Mouse (Mus musculus): Measurements from ENCODE around the gene Olfr47. TPM values are rescaled to one million over a fixed set of nuclear protein-coding genes. Genes with fewer than 3 reads are reported as not detected.
"Not testable (repeated sequence)": the region's sequence is repeated elsewhere in the genome, so short reads cannot be mapped to it uniquely, and the experiment has no call there.

Olfr47 gene
- not detected in 2 replicates for polyA plus RNA-seq (2012)

DNA sequence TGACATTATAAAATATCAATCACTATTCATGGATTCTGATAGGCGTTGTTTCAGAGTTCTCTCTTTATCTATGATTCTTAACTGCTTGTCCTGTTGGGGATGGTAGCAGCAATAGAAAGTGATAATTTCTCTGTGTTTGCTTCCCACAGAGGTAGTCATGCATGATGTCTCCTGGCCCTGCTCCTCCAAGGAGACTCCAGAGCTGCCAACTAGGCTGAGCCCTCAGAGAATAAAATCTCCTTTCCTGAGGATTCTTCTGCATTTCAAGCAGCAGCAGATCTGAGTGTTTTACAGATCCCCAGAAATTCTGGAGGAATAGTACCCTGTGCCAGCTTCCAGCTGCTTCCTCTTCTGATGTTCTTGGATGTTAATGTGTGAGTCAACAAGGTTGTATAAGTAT lies at the start of gene Olfr47:
Gene Olfr47 (plus strand): TSS at position 275 of the 400 bp plus-strand sequence.
- not testable (repeated sequence) for TF ChIP-seq GATA1 (IDR thresholded peaks at IDR 0.05; ENCODE audit: low read length)

DNA sequence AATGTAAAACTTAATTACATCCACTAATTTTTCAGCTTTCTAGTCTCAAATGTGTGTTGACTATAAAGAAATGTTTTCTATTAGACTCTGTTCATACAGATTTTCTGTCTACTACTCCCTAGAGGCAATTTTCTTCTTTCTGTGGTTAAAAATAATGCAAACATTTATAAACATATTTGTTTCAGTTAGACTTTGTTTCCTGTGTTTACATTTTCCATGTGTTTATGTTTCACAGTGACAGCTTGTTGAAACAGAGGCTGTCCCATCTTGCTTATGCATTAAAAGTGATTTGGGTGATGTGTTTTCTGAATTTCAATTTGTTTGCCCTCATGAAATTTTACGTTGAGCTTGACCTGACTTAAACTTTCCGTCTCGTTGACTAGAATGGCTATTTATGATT lies 40.3 kb upstream of the Olfr47 start:
- TF ChIP-seq GATA1 (IDR thresholded peaks at IDR 0.05; ENCODE audit: low read length): no peak

DNA sequence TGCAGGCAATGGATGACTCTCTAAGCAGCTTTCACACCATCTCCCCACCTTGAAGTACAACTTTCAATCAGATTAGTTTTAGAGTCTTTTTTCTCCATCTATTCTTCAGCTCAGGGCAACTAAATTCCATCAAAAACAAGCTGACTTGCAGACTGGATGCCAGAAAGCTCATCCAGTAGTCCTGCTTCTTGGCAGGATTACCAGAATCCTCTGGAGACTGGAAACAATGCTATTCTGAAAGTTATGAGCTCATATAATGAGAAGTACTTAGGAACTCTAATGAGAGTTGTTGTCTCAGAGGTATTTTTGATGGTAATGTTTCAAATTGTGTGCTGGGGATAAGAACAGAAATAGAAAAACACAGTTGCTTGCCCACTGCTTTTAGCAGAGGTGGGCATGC lies 34.5 kb upstream of the Olfr47 start, which contains the start of gene Olfr435:
Gene Olfr435 (plus strand): TSS at position 366 of the 400 bp plus-strand sequence.
- no peak for TF ChIP-seq GATA1 (IDR thresholded peaks at IDR 0.05; ENCODE audit: low read length)

DNA sequence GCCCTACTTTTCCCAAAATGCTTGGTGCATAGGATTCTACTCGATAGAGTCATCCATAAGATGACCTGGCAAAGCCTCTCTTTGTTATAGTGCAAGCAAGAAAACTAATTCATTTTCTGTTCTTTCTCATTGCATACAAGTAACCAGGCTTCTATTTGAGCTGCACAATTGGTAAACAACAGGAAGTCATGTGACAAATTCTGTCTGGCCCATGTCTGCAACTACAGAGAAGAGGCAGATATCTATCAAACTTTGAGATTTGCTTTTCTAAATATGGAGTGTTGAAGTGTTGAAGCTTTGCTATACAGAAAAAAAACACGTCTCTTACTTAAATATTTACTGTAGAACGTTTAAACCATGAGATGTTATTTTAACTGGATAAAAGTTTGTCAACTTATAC lies 33.2 kb upstream of the Olfr47 start:
- TF ChIP-seq GATA1 (IDR thresholded peaks at IDR 0.05; ENCODE audit: low read length): no peak

DNA sequence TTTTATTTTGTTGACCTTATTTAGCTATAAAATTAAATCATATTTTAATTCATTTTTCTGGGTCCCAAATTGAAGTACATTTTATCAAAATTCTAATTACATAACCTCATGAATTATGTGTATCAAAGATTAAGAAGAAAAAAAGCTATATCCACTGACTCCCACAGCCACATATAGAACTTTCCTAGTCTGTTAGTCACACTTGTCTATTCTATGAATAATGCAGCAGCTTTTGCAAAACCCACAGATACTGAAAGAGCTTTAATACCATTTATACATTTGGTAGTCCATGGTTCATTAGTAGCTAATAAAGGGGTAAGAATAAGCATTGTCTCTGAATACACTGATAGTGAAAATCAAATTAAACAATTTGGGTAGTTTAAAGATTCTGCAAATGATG lies 28.5 kb upstream of the Olfr47 start:
- no peak for TF ChIP-seq GATA1 (IDR thresholded peaks at IDR 0.05; ENCODE audit: low read length)

DNA sequence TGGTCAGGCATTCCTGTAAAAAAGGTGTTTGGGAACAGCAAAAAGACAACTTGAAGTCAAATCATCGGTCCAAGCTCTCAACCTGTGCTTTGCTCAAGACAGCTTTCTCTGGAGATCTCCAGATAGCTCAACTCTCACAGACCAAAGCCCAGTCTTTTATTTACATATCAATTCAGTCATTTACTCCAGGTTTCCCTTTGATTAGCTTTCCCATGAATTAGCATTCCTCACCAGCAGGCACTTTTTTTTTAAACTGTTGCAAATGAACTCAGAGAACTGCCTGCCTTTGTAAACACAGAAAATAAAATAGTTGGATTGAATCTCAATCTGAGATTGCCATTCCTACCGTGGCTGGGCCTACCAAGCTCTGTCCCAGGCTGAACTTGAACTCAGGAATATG lies 26.0 kb upstream of the Olfr47 start:
- TF ChIP-seq GATA1 (IDR thresholded peaks at IDR 0.05; ENCODE audit: low read length): no peak

GRCm38 (mm10) chr6:43212873-43213272 lies 18.5 kb upstream of the Olfr47 start, which contains the start of gene Olfr434:
Gene Olfr434, plus strand, starts transcription at chr6:43213021.
- not testable (repeated sequence) for TF ChIP-seq GATA1 (IDR thresholded peaks at IDR 0.05; ENCODE audit: low read length)

GRCm38 (mm10) chr6:43242061-43242460 lies 10.7 kb downstream of the Olfr47 start:
- TF ChIP-seq GATA1 (IDR thresholded peaks at IDR 0.05; ENCODE audit: low read length): no peak

DNA sequence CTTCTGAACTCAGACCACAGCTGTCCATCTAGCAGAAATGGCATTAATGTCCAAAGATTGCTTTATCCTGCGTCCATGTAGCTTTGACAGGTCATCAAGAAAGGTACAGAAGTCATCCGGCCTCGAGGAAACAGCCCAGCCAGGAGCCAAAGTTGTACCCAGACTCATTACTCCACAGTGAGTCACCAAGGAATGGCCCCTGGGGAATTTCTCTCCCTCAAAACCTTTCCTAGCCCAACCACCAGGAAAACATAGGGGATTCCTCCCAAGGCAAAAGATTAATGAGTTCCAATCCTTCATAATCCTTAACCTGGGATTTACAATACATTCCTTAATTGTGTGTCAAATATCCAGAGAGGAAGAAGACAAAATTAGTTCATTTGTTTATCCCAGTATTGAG lies 16.1 kb downstream of the Olfr47 start:
- TF ChIP-seq GATA1 (IDR thresholded peaks at IDR 0.05; ENCODE audit: low read length): no peak

GRCm38 (mm10) chr6:43252994-43253393 lies 21.7 kb downstream of the Olfr47 start:
- no peak for TF ChIP-seq GATA1 (IDR thresholded peaks at IDR 0.05; ENCODE audit: low read length)

GRCm38 (mm10) chr6:43254193-43254926 lies 23.0 kb downstream of the Olfr47 start:
- TF ChIP-seq GATA1 (IDR thresholded peaks at IDR 0.05; ENCODE audit: low read length): no peak

GRCm38 (mm10) chr6:43260756-43261155 lies 29.4 kb downstream of the Olfr47 start:
- no peak for TF ChIP-seq GATA1 (IDR thresholded peaks at IDR 0.05; ENCODE audit: low read length)

- TF ChIP-seq GATA1 (IDR thresholded peaks at IDR 0.05; ENCODE audit: low read length): no peak
Measured at GRCm38 (mm10) chr6:43265363-43266041, 34.2 kb downstream of the Olfr47 start, which contains the start of gene Arhgef5. Gene Arhgef5, plus strand, starts transcription at chr6:43265582.

DNA sequence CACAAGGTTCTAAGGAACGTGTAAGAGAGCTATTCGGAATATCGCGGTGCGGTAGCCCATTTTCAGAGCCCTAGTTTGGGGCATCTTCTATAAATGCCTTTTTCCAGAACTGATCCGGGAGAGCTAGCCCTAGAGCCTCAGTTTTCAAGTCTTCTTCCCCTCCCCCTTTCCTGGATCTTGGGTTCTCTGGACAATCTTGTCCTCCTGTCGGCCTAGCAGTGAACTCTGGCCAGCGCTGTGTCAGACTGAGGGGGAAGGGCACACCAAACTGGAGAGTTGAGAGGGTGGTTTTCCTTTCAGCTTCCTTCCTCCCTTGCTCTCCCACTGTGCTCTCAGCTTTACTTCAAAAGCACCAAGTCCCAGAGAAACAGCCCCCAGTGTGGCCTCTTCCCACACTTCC lies 35.0 kb downstream of the Olfr47 start:
- no peak for TF ChIP-seq GATA1 (IDR thresholded peaks at IDR 0.05; ENCODE audit: low read length)

DNA sequence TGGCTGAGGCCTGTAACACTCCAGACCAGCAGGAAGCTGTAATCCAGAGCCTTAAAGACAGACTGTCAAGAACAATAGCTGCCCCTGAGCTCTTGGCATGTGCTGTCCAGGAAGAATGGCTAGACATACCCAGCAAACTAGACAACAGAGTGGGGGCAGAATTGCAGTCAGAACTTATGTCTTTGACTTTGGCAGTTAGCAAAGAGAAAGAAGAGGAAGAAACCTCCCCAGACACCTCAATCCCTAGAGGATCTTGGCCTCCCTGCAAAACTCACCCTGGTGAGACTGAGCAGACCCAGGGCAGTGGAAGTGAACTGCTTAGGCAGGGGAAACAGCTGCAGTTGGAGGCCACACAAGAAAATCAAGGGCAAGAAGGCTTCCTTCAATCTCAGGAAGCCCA lies 41.3 kb downstream of the Olfr47 start:
- TF ChIP-seq GATA1 (IDR thresholded peaks at IDR 0.05; ENCODE audit: low read length): no peak

- no peak for TF ChIP-seq GATA1 (IDR thresholded peaks at IDR 0.05; ENCODE audit: low read length)
Measured at GRCm38 (mm10) chr6:43274123-43274522, 42.8 kb downstream of the Olfr47 start.

DNA sequence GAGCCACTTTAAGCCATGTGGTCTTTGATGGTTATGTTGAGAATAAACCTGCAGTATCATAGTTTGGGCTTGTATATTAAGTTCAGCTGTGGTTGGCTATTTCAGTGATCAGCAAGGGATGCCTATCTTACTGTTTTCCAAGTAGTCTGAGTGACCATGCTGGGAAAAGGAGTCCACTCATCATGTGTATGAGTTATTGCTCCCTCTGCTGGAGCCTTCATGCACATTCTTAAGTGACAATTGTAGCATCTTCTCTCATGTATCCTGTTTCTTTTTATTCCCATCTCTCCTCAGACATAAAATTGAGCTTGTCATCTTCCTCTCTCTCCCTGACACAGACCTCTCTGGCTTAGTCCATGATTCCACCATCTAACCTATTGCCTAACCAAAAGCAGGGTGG lies 46.9 kb downstream of the Olfr47 start:
- TF ChIP-seq GATA1 (IDR thresholded peaks at IDR 0.05; ENCODE audit: low read length): no peak
